Mouse (Mus musculus) heart, adult 2 months (tissue): ENCODE results near the gene Dnmbp.

Experiments used
- CTCF ChIP-seq: fragments of 200-600 bp; IDR thresholded peaks from 2 replicates; pipeline ENCODE4 v1.8.1; 2022; ENCODE audit warnings: antibody characterized with exemption, mild to moderate bottlenecking, moderate library complexity
- EP300 ChIP-seq: fragments of 200-500 bp; IDR thresholded peaks from 2 replicates; pipeline ENCODE4 v1.6.1; 2011; ENCODE audit warnings: low read depth, low read length, control low read depth; ENCODE audit not compliant: insufficient read depth
- POLR2A ChIP-seq: fragments of 200-500 bp; IDR thresholded peaks from 2 replicates; pipeline ENCODE4 v1.6.1; 2011; ENCODE audit warnings: mild to moderate bottlenecking, low read depth, low read length, control low read depth; ENCODE audit not compliant: insufficient read depth

DNA sequence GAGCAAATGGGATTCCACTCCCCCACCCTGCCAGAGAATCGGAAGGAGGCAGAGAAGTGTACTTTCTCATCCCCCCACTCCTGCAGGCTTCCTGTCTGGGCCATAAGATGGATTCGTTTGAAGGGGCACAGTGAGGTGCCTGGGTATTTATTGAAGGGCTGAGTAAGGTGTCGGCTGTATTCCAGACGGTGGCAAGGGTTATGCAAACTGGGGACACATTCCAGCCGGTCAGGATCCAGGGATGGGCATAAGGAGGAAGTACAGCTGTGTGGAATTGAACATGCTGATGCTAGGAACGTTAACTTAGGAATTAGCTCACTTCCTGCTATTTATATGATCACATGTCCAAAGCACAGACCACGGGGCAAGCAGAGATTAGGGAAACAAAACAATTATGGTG lies 9.6 kb downstream of the Dnmbp start:
- TF ChIP-seq POLR2A (no peak), CTCF (no peak), EP300 (no peak)
